Mouse (Mus musculus) left cerebral cortex, postnatal 14 days (tissue): ENCODE data around the gene Ulk2. TPM values are rescaled to one million over a fixed set of nuclear protein-coding genes. Genes with fewer than 3 reads are reported as not detected.
"Not testable (repeated sequence)": the region's sequence is repeated elsewhere in the genome, so short reads cannot be mapped to it uniquely, and the experiment has no call there.

Experiments used
- DNase-seq, 2 experiments: peaks; one replicate each; pipeline ENCODE4 v3.0.0; 2021 to 2022; ENCODE audit warnings: low spot score in 2 of 2, mixed read lengths in 1 of 2
- intact Hi-C: fragments of 180-260 bp; cut with DNase I; formaldehyde crosslinking; loops from one replicate; pipeline ENCODE4 v1.15.1; 2025
- long read RNA-seq, 2 experiments: library from polyadenylated mRNA; stranded (forward); transcript quantifications; one replicate each; pipeline ENCODE4 v2.0.0; 2021
- total RNA-seq, 2 experiments: library from RNA; stranded (reverse); gene quantifications; 2 replicates each; pipeline ENCODE4 v1.2.3; 2021

Gene Ulk2
- total RNA-seq: 100 to 1,000 TPM in 1 of 2 experiments, 10 to 100 TPM in 1; 94.8 to 103 TPM
- long read RNA-seq, experiment 1, full-length matches to known transcripts: 38 of 66 reads
- long read RNA-seq, experiment 1, partial matches to known transcripts: 16 of 66 reads
- long read RNA-seq, experiment 1, other reads (novel, unspliced or antisense): 12 of 66 reads
- long read RNA-seq, experiment 2, full-length matches to known transcripts: 35 of 66 reads
- long read RNA-seq, experiment 2, partial matches to known transcripts: 21 of 66 reads
- long read RNA-seq, experiment 2, other reads (novel, unspliced or antisense): 10 of 66 reads

DNA sequence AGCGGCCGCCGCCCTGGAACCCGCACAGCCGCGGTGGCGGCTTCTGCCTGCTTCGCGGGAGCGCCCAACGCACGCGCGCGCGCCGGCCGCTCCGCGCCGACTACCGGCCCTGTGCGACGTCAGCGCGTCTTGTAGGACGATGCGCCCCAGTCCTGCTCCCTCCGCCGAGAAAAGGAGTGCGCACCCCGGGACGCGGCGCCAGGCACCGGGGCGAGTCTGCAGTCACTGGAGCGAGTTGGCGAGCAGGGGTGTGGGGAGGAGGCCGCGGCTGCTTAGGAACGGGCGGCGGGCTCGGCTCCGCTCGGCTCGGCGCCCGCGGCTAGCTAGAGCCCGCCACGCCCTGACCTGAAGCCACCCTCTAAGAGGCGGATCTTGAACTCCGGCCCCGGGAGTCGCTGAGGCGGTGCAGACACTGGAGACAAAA lies at the start of gene Ulk2:
Gene Ulk2 (minus strand): TSS at position 86 of the 424 bp plus-strand sequence.
- DNase-seq: peak; percentile 92 to 93
- intact Hi-C loops: no loop called here

DNA sequence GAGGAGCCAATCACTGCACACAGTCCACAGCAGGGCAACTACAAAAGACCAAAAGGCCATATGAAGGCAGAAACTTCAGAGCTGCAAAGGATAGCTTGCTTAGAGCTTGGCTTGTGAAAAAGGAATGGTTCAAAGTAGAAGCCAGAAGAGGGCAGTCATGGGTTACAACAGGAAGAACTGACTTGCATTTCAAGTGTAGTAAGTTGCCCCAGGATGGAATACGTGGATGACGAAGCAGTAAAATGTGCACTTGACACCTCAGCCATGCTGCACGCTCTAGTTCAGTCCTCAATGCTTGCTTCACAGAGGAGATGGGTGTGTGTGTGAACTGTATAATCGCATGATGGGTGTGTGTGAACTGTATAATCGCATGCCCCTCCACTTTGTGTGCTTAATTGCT lies 27.3 kb upstream of the Ulk2 start:
- DNase-seq: peak; percentile 10 to 38
- intact Hi-C loops: no loop called here

DNA sequence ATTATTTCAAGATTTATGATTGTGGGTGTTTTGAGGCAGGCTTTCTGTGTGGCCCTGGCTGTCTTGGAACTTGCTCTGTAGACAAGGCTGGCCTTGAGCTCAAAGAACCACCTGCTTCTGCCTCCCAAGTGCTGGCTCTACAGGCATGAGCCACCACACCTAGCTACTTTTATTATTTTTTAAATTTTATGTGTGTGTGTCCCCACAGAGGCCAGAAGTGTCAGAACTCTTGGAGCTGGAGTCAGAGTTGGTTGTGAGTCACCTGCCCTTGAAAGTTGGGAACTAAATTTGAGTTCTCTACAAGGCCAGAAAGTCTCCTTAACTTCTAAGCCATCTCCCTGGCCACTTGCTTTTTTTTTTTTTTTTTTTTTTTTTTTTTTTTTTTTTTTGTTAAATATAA lies 25.0 kb upstream of the Ulk2 start:
- intact Hi-C loops: no loop called here
- no peak for DNase-seq

DNA sequence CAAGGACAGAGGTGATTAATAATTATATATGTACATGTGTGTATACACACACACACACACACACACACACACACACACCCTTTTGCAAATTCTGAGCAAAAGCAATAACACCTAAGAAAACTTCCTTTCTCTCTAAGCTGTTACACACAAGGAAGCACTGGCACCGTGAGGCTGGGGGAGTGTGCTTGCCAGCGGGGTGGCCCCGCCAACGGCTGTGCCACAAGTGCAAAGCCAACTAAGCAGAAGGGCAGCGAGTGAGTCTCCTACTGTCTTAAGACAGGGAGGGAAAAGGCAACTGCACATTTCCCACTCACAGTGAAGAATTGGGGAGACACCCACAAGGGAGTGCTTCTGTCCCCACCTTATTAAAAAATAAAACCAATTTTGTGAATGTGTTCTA lies 17.0 kb upstream of the Ulk2 start:
- intact Hi-C loops: no loop called here

DNA sequence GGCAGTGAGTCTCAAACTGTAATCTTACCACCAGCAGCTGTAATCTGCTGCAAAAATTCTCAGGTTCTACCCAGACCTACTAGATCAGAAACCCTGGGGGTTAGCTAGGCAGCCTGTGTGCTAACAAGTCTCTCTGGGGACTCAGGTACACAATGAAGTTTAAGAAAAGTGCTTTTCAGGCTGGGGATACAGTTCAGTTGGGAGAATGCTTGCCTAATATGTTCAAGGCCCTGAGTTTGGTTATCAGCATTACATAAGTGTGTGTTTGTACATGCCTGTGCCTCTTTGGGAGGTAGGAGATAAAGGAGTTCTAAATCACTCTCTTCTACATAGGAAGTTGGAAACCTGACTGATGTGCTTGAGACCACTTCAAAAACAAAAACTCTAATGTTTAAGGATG lies 12.0 kb upstream of the Ulk2 start:
- intact Hi-C loops: no loop called here
- DNase-seq: no peak

More for the DNA sequence above, 17.0 kb upstream of the Ulk2 start:
- no peak for DNase-seq

DNA sequence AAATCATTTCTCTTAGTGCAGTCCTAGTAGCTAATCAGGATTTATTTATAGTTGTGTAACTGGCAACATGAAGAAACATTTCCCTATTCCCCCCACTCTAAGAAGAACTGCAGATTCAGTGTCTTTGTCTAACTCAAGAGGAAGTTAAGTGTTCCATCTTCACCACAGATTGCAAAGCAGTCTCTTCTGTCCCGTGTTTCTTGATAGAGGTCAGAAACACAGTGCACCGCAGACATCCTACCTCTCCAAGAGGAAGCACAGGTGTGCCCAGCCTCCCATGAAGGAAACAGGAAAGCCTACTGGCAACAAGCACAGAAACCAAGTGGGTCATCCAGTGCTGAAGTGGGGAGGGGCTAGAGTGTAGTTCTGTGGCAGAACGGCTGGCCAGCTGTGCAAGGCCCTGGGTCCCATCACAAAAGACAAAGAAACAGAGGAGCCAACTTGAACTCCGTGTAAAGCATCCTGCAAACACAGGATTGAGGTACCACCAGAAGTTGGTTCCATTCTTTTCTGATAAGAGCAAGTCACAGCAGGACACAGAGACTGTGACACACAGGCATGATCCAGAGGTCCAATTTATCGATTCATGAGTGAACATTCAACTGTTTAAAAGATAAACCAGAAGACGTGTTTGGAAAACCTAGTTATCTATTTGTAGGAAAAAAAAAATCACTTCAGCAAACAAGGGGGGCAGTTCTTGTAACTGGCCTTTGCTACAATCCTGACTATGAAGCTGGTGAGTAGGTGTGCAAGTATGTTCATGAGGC lies 7.1 kb upstream of the Ulk2 start:
- peak in 1 of 2 experiments; percentile 6 for DNase-seq
- intact Hi-C loops: no loop called here

DNA sequence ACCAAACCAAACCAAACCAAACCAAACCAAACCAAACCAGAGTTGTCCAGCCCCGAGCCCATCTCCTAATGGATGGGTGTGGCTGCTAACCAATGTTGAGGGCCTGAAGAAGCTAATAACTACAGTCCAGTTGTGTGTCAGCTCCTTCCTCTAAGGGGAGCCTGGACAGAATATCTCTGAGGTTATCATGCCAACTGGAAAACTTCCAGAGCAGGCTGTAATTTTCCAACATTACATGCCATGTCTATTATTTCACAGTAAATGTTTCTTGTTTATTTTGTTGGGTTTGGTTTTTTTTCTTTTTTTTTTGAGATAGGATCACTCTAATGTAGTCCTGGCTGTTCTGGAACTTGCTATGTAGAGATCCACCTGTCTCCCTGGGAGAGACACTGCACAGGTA lies 4.4 kb upstream of the Ulk2 start:
- intact Hi-C loops: no loop called here
- DNase-seq: no peak

DNA sequence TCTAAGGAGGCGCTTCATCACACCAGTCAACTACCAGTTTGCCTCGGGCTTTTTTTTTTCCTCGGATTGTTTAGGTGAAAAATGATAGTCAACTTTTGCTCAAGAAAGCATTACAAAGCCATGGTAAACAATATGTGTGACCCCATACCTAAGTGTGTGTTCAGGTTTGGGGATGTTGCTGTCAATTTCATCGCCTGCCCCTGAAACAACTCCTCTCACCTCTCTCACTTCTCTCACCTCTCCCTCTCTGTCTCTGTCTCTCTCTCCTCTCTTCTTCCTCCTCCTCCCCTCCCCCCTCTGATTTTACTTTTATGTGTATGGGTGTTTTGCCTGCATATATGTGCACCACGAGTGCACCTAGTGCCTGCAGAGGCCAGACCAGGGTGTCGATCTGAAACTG lies 666 bp upstream of the Ulk2 start:
- DNase-seq: no peak
- intact Hi-C loops: no loop called here

DNA sequence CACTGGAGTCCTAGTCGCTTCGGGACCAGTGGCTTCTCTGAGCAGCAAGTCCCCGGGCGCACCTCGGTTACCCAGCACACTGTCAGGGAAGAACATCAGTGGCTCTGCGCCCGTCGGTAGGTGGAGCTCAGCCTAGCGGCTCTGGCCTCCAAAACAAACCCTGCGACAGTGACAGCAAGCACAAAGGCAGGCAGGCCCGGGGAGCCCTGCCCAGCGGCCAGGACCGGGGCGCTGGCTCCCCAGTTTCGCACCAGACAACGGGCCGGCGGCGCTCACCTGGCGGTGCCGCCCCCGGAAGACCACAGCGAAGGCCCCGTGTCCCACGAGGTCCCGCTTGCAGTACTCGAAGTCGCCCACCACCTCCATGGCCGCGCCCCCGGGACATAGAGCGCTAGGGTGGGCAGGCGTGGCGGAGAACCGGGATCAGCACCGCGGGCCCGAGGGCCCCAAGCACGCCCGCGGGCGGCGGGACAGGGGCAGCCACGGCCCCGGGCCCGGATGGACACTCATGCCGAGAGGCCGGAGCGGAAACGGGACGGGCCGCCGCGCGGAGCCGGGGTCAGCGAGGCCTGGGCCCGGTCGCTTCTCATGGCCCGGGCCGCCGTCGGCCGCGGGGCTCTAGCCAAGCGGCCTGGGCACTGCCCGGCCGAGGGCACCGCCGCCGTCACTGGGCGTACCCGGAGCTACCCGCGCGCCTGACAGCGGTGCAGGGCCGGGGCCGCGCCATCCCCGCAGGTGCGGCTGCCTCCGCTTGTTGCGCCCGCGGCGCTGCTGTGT lies 474 bp downstream of the Ulk2 start:
- intact Hi-C loops: no loop called here
- DNase-seq: peak; percentile 85 to 87

DNA sequence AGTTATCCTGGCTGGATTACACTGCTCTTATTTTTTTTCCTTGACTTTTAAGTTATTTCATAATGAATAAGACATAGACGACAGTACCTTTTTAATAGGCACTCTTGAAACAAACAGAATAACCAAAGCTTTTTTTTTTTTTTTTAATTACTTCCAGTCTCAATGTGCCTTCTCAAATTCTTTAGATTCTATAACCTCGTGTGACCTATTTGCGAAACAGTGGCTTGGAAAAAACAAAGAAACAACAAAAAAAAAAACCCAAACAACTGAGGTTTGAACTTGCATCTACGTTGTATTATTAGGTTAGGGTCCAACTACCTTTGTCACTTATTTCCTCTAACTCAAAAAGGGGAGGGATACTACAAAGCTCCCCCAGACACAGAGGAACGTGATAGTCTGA lies 1.2 kb downstream of the Ulk2 start:
- DNase-seq: no peak
- intact Hi-C loops: no loop called here

DNA sequence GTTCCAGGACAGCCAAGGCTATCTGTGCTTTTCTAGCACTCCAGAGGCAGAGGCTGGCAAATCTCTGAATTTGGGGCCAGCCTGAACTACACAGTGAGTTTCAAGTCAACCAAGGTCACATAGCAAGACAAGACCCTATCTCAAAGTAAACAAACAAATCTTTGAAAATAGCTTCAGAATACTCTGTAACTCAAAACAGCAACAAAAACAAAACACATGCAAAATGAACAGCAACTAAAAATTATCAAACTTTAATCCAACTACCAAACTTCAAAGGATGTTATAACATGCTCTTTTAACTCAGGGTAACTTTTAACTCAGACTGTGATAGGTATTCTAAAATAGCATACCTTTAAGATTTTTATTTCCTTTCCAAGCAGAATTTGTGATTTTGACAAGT lies 2.0 kb downstream of the Ulk2 start:
- intact Hi-C loops: no loop called here
- DNase-seq: no peak

DNA sequence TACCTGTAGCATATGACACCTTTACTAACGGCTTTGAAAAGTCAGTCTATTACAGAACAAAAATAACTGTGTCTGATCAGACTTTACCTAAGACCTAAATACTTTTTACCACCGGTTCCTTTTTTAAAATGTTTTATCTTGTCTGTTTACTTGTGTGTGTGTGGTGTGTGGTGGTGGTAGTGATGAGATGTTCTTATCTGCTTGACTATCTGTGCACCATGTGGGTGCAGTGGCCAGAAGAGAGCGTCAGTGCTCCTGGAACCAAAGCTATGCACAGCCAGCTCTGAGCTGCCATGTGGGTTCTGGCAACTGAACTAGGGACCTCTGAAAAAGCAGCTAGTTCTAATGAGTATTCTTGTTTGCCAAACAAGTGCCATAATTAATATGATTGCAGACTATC lies 3.7 kb downstream of the Ulk2 start:
- no peak for DNase-seq
- intact Hi-C loops: no loop called here

DNA sequence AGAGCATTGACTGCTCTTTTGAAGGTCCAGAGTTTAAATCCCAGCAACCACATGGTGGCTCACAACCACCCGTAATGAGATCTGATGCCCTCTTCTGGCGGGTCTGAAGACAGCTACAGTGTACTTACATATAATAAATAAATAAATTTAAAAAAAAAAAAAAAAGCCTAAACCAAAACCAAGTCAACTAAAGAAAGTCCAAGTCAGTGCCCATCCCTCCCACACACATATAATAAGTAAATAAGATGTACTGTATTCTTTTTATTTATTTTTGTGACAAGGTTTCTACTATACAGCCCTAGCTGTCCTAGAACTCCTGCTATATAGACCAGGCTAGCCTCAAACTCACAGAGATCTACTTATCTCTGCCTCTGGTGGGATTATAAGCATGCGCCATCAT lies 14.2 kb downstream of the Ulk2 start:
- DNase-seq, intact Hi-C loops: not testable (repeated sequence)

DNA sequence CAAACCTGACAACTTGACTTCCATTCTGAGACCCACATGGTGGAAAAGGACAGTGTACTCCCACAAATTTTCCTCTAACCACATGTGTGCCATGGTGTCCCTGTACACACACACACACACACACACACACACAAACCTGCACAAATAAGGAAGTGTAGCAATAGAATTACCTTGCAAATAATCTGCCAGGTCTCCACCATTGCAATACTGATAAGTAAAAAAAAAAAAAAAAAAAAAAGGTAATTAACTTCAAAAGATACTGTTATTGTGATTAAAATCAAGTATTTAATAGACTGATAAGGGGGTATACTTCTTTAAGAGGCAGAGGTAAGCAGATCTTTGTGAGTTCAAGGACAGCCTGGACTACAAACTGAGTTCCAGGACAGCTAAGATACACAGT lies 14.9 kb downstream of the Ulk2 start:
- intact Hi-C loops: no loop called here

DNA sequence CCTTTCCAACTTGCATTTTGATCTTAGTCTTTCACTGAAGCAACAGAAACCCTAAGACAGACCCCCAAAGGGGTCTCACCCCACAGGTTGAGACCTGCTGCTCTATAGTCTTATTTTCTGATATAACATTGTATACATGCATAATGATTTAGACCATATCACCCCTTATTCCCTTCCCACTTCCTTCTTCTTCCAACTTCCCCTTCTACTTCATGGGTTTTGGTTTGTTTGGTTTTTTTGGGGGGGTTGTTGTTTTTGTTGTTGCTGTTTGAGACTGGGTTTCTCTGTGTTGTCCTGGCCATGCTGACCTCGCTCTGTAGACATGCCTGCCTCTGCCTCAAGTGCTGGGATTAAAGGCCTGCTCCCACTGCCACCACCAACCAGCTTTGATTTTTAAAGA lies 15.7 kb downstream of the Ulk2 start:
- intact Hi-C loops: no loop called here
- no peak for DNase-seq

More for the DNA sequence above, 14.9 kb downstream of the Ulk2 start:
- no peak for DNase-seq

DNA sequence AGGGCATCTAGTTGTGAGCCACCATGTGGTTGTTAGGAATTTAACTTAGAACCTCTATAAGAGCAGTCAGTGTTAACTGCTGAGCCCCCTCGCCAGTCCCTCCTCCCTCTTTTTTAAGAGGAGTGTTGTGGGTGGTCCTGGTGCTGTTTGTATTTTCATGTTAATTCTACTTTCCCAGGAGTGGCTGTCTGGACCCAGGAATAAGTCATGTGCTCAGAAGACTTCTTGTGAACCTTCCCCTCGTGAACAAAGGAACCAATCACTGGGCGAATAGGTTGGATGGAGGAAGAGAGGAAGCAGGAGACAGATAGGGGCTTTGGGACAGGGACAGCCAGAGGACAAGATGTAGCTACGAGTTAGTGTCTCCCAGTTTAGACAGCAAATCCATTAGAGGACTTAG lies 45.1 kb downstream of the Ulk2 start:
- intact Hi-C loops: no loop called here
- no peak for DNase-seq

DNA sequence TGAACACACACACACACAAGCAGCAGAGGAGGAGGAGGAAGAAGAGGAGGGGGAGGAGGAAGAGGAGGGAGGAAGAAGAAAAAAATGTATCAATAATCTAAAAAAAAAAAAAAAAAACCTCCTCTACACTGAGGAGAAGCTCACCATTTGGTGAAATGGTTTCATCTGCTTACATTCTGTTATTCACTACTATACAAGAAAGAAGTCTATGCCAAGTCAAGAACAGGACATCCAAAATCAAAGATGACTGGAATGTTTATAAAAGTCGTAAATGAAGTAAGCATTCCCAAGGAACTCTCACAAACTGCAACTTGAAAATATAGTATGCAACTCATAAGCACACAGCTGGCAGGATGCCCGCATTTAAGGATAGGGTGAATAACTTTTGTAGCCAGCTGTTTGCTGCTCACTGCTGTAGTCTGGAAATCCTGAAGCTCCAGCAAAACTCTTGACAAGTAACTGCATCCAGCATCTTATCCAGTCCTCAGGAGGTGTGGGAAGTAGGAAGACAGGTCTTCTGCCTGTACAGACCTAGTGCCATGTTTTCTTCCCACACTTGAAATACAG lies 46.2 kb downstream of the Ulk2 start:
- intact Hi-C loops: no loop called here
- no peak for DNase-seq

DNA sequence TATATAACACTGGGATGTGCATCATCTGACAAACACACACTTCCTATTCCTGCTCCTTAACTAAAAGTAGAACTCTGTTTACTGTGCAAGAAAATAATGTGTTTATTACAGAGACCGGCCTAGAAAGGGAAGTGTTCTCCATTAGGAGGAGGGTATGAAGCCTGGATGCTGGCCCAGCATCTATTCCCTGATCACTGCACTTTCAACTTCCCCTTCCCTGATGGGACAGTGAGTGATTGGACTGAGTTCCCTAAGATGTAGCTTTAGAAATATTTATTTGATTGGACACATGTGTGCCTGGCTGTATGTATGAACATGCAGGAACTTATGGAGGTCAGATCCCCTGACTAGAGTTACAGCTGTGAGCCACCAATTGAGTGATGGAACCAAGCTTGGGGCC lies 61.4 kb downstream of the Ulk2 start:
- peak in 1 of 2 experiments; percentile 18 for DNase-seq
- intact Hi-C loops: no loop called here

DNA sequence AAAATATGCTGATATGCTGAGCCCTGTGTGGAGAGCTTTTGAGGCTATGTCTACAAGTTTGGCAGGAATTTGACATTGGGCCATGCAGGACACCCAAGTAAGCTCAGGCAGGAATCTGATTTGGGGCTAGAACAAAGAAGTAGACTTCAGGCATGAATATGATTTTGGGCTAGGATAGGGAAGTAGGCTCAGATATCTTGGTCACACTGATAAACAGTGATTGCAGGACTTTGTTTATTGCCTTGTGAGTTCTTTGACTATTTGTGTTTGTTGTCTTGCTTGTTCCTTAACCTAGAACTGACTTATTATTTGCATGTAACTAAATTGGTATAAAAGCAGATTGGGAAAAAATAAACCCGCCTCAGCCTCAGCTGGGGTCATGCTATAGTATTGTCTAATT lies 66.3 kb downstream of the Ulk2 start:
- no peak for DNase-seq
- intact Hi-C loops: no loop called here

DNA sequence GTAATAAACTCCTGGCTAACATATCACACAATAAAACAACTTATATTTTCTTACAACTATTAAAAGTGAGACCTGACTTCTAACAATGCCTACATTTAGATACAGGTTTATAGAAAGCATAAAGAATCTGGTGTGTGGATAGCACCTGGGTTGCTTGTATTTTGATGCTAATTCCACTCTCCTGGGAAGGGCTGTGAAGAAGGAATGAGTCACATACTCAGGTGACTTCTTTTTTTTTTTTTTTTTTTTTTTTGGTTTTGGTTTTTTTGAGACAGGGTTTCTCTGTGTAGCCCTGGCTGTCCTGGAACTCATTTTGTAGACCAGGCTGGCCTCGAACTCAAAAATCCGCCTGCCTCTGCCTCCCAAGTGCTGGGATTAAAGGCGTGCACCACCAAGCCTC lies 72.3 kb downstream of the Ulk2 start:
- DNase-seq, intact Hi-C loops: not testable (repeated sequence)
